Mouse (Mus musculus): ENCODE measurements around the gene Vta1. TPM values are rescaled to one million over a fixed set of nuclear protein-coding genes. Genes with fewer than 3 reads are reported as not detected.

Gene Vta1
- polyA plus RNA-seq, 1 experiment from 2014 or later, result 181 TPM

- 87% methylated on average over 4 of the region's 4 CpGs for WGBS
- H3K36me3 ChIP-seq, result no peaks in the 10 kb centered on the region
- H3K27me3 ChIP-seq (ENCODE audit: low read depth, poor library complexity, severe bottlenecking), result no peaks in the 10 kb centered on the region
- H3K9me3 ChIP-seq (replicated peaks), result no peaks in the 10 kb centered on the region; the same call in 1 of the 2 replicates
- H3K4me3 ChIP-seq, result no peak overlapping the region
- no peak overlapping the region for H3K27ac ChIP-seq (replicated peaks)
- DNase-seq (ENCODE audit: low spot score), result no peak
- H3K4me1 ChIP-seq, result no peaks in the 10 kb centered on the region
Measured at GRCm38 (mm10) chr10:14639043-14639442, 66.3 kb downstream of the Vta1 start.

- no peaks in the 10 kb centered on the region for H3K9me3 ChIP-seq (replicated peaks)
- H3K27ac ChIP-seq (replicated peaks), result no peak overlapping the region
- H3K4me1 ChIP-seq, result no peaks in the 10 kb centered on the region
- H3K4me3 ChIP-seq, result no peak overlapping the region
- no peaks in the 10 kb centered on the region for H3K27me3 ChIP-seq (ENCODE audit: low read depth, poor library complexity, severe bottlenecking)
- WGBS, result 90% methylated on average over 1 of the region's 1 CpGs
- no peak for DNase-seq (ENCODE audit: low spot score)
- no peaks in the 10 kb centered on the region for H3K36me3 ChIP-seq
Measured at GRCm38 (mm10) chr10:14625706-14626105, 79.7 kb downstream of the Vta1 start.

- Histone ChIP-seq H3K9me3 (replicated peaks) (no peaks in the 10 kb centered on the region; the same call in 1 of the 2 replicates), H3K4me1 (no peaks in the 10 kb centered on the region), H3K27me3 (ENCODE audit: low read depth, poor library complexity, severe bottlenecking) (no peaks in the 10 kb centered on the region), H3K4me3 (no peak overlapping the region), H3K36me3 (no peaks in the 10 kb centered on the region), H3K27ac (replicated peaks) (no peak overlapping the region)
- DNase-seq (ENCODE audit: low spot score), result no peak
- WGBS, result 91% methylated on average over 1 of the region's 1 CpGs
Measured at GRCm38 (mm10) chr10:14619156-14619555, 86.2 kb downstream of the Vta1 start.

GRCm38 (mm10) chr10:14618301-14618700 lies 87.1 kb downstream of the Vta1 start:
- Histone ChIP-seq H3K9me3 (replicated peaks) (no peaks in the 10 kb centered on the region; the same call in 1 of the 2 replicates), H3K4me1 (no peaks in the 10 kb centered on the region), H3K27ac (replicated peaks) (no peak overlapping the region), H3K36me3 (no peaks in the 10 kb centered on the region), H3K27me3 (ENCODE audit: low read depth, poor library complexity, severe bottlenecking) (no peaks in the 10 kb centered on the region), H3K4me3 (no peak overlapping the region)
- WGBS, result 97% methylated on average over 1 of the region's 1 CpGs
- no peak for DNase-seq (ENCODE audit: low spot score)

GRCm38 (mm10) chr10:14615441-14615840 lies 89.9 kb downstream of the Vta1 start:
- Histone ChIP-seq H3K9me3 (replicated peaks) (peaks cover 2% of the 10 kb centered on the region; the same call in 1 of the 2 replicates), H3K4me3 (no peak overlapping the region), H3K27ac (replicated peaks) (no peak overlapping the region), H3K27me3 (ENCODE audit: low read depth, poor library complexity, severe bottlenecking) (no peaks in the 10 kb centered on the region), H3K4me1 (no peaks in the 10 kb centered on the region), H3K36me3 (no peaks in the 10 kb centered on the region)
- DNase-seq (ENCODE audit: low spot score), result no peak

- no peak overlapping the region for H3K4me3 ChIP-seq
- H3K9me3 ChIP-seq (replicated peaks), result 0 out of 2 replicates have a peak, but pooled peaks cover 2% of the 10 kb centered on the region
- H3K4me1 ChIP-seq, result no peaks in the 10 kb centered on the region
- WGBS, result 95% methylated on average over 5 of the region's 5 CpGs
- no peaks in the 10 kb centered on the region for H3K36me3 ChIP-seq
- H3K27ac ChIP-seq (replicated peaks), result no peak overlapping the region
- H3K27me3 ChIP-seq (ENCODE audit: low read depth, poor library complexity, severe bottlenecking), result no peaks in the 10 kb centered on the region
- DNase-seq (ENCODE audit: low spot score), result no peak
Measured at GRCm38 (mm10) chr10:14607597-14607996, 97.8 kb downstream of the Vta1 start.

Other genes with a start within 250 kb of the Vta1 start
- gene Adgrg6, start 159.9 kb downstream of the Vta1 start, polyA plus RNA-seq (2016; fragmentation: Nextera tagmentation; extraction: Ambion mirVana), result 0.48 and 0.83 TPM in 2 replicates
- gene Nmbr, start within 50 bp of the Vta1 start, polyA plus RNA-seq (2016; fragmentation: Nextera tagmentation; extraction: Ambion mirVana), result 0.51 and 0.72 TPM in 2 replicates
- gene Gje1, start 12.7 kb upstream of the Vta1 start, polyA plus RNA-seq (2016; fragmentation: Nextera tagmentation; extraction: Ambion mirVana), result not detected in 2 replicates

All from midbrain, embryonic 10.5 days (tissue).